Mouse (Mus musculus) heart, embryonic 10.5 days (tissue): Measurements from ENCODE around the gene Adarb2. TPM values are rescaled to one million over a fixed set of nuclear protein-coding genes. Genes with fewer than 3 reads are reported as not detected.

Experiments
- DNase-seq: peaks from one replicate; pipeline ENCODE4 v3.0.0-alpha.2; 2017; ENCODE audit warnings: low spot score
- H3K27ac ChIP-seq: fragments of 300-500 bp; sonication (generic); 2 replicates; pipeline ENCODE4 v1.5.1; 2016; ENCODE audit warnings: mild to moderate bottlenecking
- H3K27me3 ChIP-seq: fragments of 300-500 bp; sonication (generic); 2 replicates; pipeline ENCODE4 v1.6.1; 2016; ENCODE audit warnings: mild to moderate bottlenecking; ENCODE audit not compliant: poor library complexity, insufficient read depth, severe bottlenecking
- H3K36me3 ChIP-seq: fragments of 300-500 bp; sonication (generic); 2 replicates; pipeline ENCODE4 v1.6.1; 2016; ENCODE audit warnings: mild to moderate bottlenecking, moderate library complexity
- H3K4me1 ChIP-seq: fragments of 300-500 bp; sonication (generic); 2 replicates; pipeline ENCODE4 v1.6.1; 2016; ENCODE audit warnings: mild to moderate bottlenecking
- H3K4me3 ChIP-seq: fragments of 300-500 bp; sonication (generic); 2 replicates; pipeline ENCODE4 v1.5.1; 2016; ENCODE audit warnings: mild to moderate bottlenecking, moderate library complexity
- H3K9me3 ChIP-seq: fragments of 300-500 bp; sonication (generic); 2 replicates; pipeline ENCODE4 v1.6.1; 2016; ENCODE audit warnings: mild to moderate bottlenecking, moderate library complexity
- WGBS: fragments of 180-500 bp; shearing (Covaris S2); methylation state at CpG from one replicate; pipeline ENCODE4 v1.1.7; 2016; 5-methylcytosine and 5-hydroxymethylcytosine counted together
- polyA plus RNA-seq: library from polyadenylated mRNA; unstranded; fragments of >200 nt; fragmentation: Nextera tagmentation; extraction: Ambion mirVana; gene quantifications from 2 replicates; pipeline ENCODE4 v1.2.1, GENCODE M21; 2016

Gene Adarb2
- polyA plus RNA-seq, 1 experiment from 2014 or later: 0.51 TPM

- Histone ChIP-seq H3K27me3 (no peaks in the 10 kb centered on the region), H3K36me3 (no peaks in the 10 kb centered on the region), H3K27ac (no peak overlapping the region), H3K4me1 (no peaks in the 10 kb centered on the region), H3K9me3 (no peaks in the 10 kb centered on the region), H3K4me3 (no peak overlapping the region)
- WGBS: 29% methylated on average over 6 of the region's 6 CpGs
- peak; percentile 80 for DNase-seq
These were observed 203.4 kb downstream of the Adarb2 start for GRCm38 (mm10) chr13:8406020-8406419.

- no peak for DNase-seq
- H3K27ac ChIP-seq: no peak overlapping the region
- no peaks in the 10 kb centered on the region for H3K9me3 ChIP-seq
- no peaks in the 10 kb centered on the region for H3K27me3 ChIP-seq
- no peaks in the 10 kb centered on the region for H3K36me3 ChIP-seq
- H3K4me3 ChIP-seq: no peak overlapping the region
- no peaks in the 10 kb centered on the region for H3K4me1 ChIP-seq
- WGBS: 74% methylated on average over 5 of the region's 5 CpGs
These were observed 208.0 kb downstream of the Adarb2 start for GRCm38 (mm10) chr13:8410353-8411318.

GRCm38 (mm10) chr13:8424019-8424719 is 221.5 kb downstream of the Adarb2 start:
- Histone ChIP-seq H3K27me3 (no peaks in the 10 kb centered on the region), H3K9me3 (no peaks in the 10 kb centered on the region), H3K4me3 (no peak overlapping the region), H3K27ac (no peak overlapping the region), H3K36me3 (no peaks in the 10 kb centered on the region), H3K4me1 (no peaks in the 10 kb centered on the region)
- no peak for DNase-seq
- 83% methylated on average over 15 of the region's 15 CpGs for WGBS

GRCm38 (mm10) chr13:8439188-8439835 is 236.6 kb downstream of the Adarb2 start:
- no peak for DNase-seq
- Histone ChIP-seq H3K4me3 (no peak overlapping the region), H3K36me3 (no peaks in the 10 kb centered on the region), H3K27ac (no peak overlapping the region), H3K27me3 (no peaks in the 10 kb centered on the region), H3K9me3 (no peaks in the 10 kb centered on the region), H3K4me1 (no peaks in the 10 kb centered on the region)
- WGBS: 86% methylated on average over 4 of the region's 4 CpGs

GRCm38 (mm10) chr13:8445415-8445814 is 242.7 kb downstream of the Adarb2 start:
- Histone ChIP-seq H3K9me3 (no peaks in the 10 kb centered on the region), H3K36me3 (no peaks in the 10 kb centered on the region), H3K27me3 (no peaks in the 10 kb centered on the region), H3K27ac (no peak overlapping the region), H3K4me1 (no peaks in the 10 kb centered on the region), H3K4me3 (no peak overlapping the region)
- WGBS: 76% methylated on average over 2 of the region's 2 CpGs
- DNase-seq: no peak

- 67% methylated on average over 8 of the region's 8 CpGs for WGBS
- H3K9me3 ChIP-seq: no peaks in the 10 kb centered on the region
- no peak overlapping the region for H3K27ac ChIP-seq
- H3K4me3 ChIP-seq: no peak overlapping the region
- no peak for DNase-seq
- no peaks in the 10 kb centered on the region for H3K4me1 ChIP-seq
- no peaks in the 10 kb centered on the region for H3K36me3 ChIP-seq
- no peaks in the 10 kb centered on the region for H3K27me3 ChIP-seq
These were observed 245.7 kb downstream of the Adarb2 start for GRCm38 (mm10) chr13:8448192-8448879.

GRCm38 (mm10) chr13:8451581-8451980 is 248.9 kb downstream of the Adarb2 start:
- Histone ChIP-seq H3K27me3 (no peaks in the 10 kb centered on the region), H3K4me3 (no peak overlapping the region), H3K36me3 (no peaks in the 10 kb centered on the region), H3K27ac (no peak overlapping the region), H3K9me3 (no peaks in the 10 kb centered on the region), H3K4me1 (no peaks in the 10 kb centered on the region)
- DNase-seq: no peak
- WGBS: 83% methylated on average over 4 of the region's 4 CpGs

GRCm38 (mm10) chr13:8456886-8457285 is 254.2 kb downstream of the Adarb2 start:
- no peaks in the 10 kb centered on the region for H3K27me3 ChIP-seq
- no peak overlapping the region for H3K27ac ChIP-seq
- H3K4me1 ChIP-seq: no peaks in the 10 kb centered on the region
- H3K9me3 ChIP-seq: no peaks in the 10 kb centered on the region
- 60% methylated on average over 3 of the region's 3 CpGs for WGBS
- DNase-seq: no peak
- no peak overlapping the region for H3K4me3 ChIP-seq
- no peaks in the 10 kb centered on the region for H3K36me3 ChIP-seq

- H3K4me3 ChIP-seq: no peak overlapping the region
- H3K27ac ChIP-seq: no peak overlapping the region
- no peaks in the 10 kb centered on the region for H3K9me3 ChIP-seq
- DNase-seq: no peak
- no peaks in the 10 kb centered on the region for H3K36me3 ChIP-seq
- no peaks in the 10 kb centered on the region for H3K4me1 ChIP-seq
- WGBS: 72% methylated on average over 3 of the region's 3 CpGs
- H3K27me3 ChIP-seq: no peaks in the 10 kb centered on the region
These were observed 255.2 kb downstream of the Adarb2 start for GRCm38 (mm10) chr13:8457831-8458230.

GRCm38 (mm10) chr13:8467591-8468366 is 265.1 kb downstream of the Adarb2 start:
- no peaks in the 10 kb centered on the region for H3K27me3 ChIP-seq
- H3K36me3 ChIP-seq: no peaks in the 10 kb centered on the region
- H3K4me1 ChIP-seq: no peaks in the 10 kb centered on the region
- DNase-seq: no peak
- no peak overlapping the region for H3K27ac ChIP-seq
- no peaks in the 10 kb centered on the region for H3K9me3 ChIP-seq
- H3K4me3 ChIP-seq: no peak overlapping the region
- 79% methylated on average over 12 of the region's 12 CpGs for WGBS

- no peaks in the 10 kb centered on the region for H3K4me1 ChIP-seq
- no peak overlapping the region for H3K27ac ChIP-seq
- WGBS: 71% methylated on average over 3 of the region's 3 CpGs
- no peaks in the 10 kb centered on the region for H3K27me3 ChIP-seq
- no peak overlapping the region for H3K4me3 ChIP-seq
- no peaks in the 10 kb centered on the region for H3K9me3 ChIP-seq
- H3K36me3 ChIP-seq: no peaks in the 10 kb centered on the region
- DNase-seq: no peak
These were observed 273.6 kb downstream of the Adarb2 start for GRCm38 (mm10) chr13:8476237-8476636.

- H3K4me3 ChIP-seq: no peak overlapping the region
- WGBS: 82% methylated on average over 1 of the region's 1 CpGs
- no peaks in the 10 kb centered on the region for H3K4me1 ChIP-seq
- DNase-seq: no peak
- H3K9me3 ChIP-seq: no peaks in the 10 kb centered on the region
- H3K27ac ChIP-seq: no peak overlapping the region
- no peaks in the 10 kb centered on the region for H3K36me3 ChIP-seq
- no peaks in the 10 kb centered on the region for H3K27me3 ChIP-seq
These were observed 276.1 kb downstream of the Adarb2 start for GRCm38 (mm10) chr13:8478731-8479130.
